Mouse (Mus musculus) stomach, embryonic 16.5 days (tissue): ENCODE measurements at regions not wholly inside any gene's neighbourhood (a gene's known extent, or its start where the extent isn't known, plus 50 kb on each side); places are given as distances from the start of the nearest gene placed in this dataset.

Source experiments
- ATAC-seq: fragments of 200-750 bp; cut with Nextera tagmentation; 2 replicates; pipeline ENCODE4 v1.8.0; 2017; ENCODE audit warnings: moderate number of reproducible peaks, moderate TSS enrichment; ENCODE audit not compliant: insufficient read depth, low FRiP score
- H3K27ac ChIP-seq: fragments of 300-500 bp; sonication (generic); 2 replicates; pipeline ENCODE4 v1.5.1; 2014; ENCODE audit warnings: low read length
- H3K27me3 ChIP-seq: fragments of 300-500 bp; sonication (generic); 2 replicates; pipeline ENCODE4 v1.6.1; 2014; ENCODE audit warnings: low read length, control low read depth, mixed read lengths; ENCODE audit not compliant: control insufficient read depth, insufficient read depth
- H3K36me3 ChIP-seq: fragments of 300-500 bp; sonication (generic); 2 replicates; pipeline ENCODE4 v1.6.1; 2014; ENCODE audit warnings: low read length; ENCODE audit not compliant: control insufficient read depth, insufficient read depth
- H3K4me1 ChIP-seq: fragments of 300-500 bp; sonication (generic); 2 replicates; pipeline ENCODE4 v1.6.1; 2014; ENCODE audit warnings: low read length, control low read depth, mixed read lengths; ENCODE audit not compliant: control insufficient read depth, insufficient read depth
- H3K4me2 ChIP-seq: fragments of 300-500 bp; sonication (generic); 2 replicates; pipeline ENCODE4 v1.6.1; 2014; ENCODE audit warnings: low read depth, low read length, mixed read lengths
- H3K4me3 ChIP-seq: fragments of 300-500 bp; sonication (generic); replicated peaks from 2 replicates; pipeline ENCODE4 v1.5.1; 2014; ENCODE audit warnings: mild to moderate bottlenecking, low read length
- H3K9ac ChIP-seq: fragments of 300-500 bp; sonication (generic); 2 replicates; pipeline ENCODE4 v1.6.1; 2014; ENCODE audit warnings: low read length
- H3K9me3 ChIP-seq: fragments of 300-500 bp; sonication (generic); replicated peaks from 2 replicates; pipeline ENCODE4 v1.6.1; 2016; ENCODE audit warnings: low read length, control low read depth; ENCODE audit not compliant: control insufficient read depth
- WGBS: fragments of 180-500 bp; shearing (Covaris S2); extraction: QIAGEN DNeasy Blood & Tissue Kit; methylation state at CpG from one replicate; pipeline ENCODE4 v1.1.7; 2014; 5-methylcytosine and 5-hydroxymethylcytosine counted together

GRCm38 (mm10) chr14:100720667-100721066 is 436.2 kb upstream of the Klf12 start:
- H3K9ac ChIP-seq = no peak overlapping the region
- no peak for ATAC-seq
- no peaks in the 10 kb centered on the region for H3K9me3 ChIP-seq
- 35% methylated on average over 1 of the region's 1 CpGs for WGBS
- no peak overlapping the region for H3K27ac ChIP-seq
- no peak overlapping the region for H3K4me3 ChIP-seq
- H3K36me3 ChIP-seq = no peaks in the 10 kb centered on the region
- no peaks in the 10 kb centered on the region for H3K4me1 ChIP-seq
- H3K27me3 ChIP-seq = no peaks in the 10 kb centered on the region
- no peak overlapping the region for H3K4me2 ChIP-seq

DNA sequence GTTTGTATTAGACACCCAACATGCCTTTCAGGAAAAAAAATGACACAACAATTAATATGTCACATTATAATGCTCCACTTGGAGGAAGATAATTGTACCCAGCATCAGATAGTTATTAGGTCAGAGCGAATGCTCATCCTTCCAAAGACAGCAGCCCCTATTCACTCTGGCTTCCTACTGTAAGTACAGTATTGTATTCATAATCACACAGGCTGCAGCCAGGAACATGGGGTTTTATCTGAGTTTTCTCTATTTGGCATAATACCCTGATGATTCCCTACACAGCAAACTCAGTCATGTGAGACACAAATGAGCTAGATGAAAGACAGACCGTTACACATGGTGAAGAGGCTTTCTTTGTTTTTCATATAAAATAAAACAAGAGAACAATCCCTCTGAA is 430.5 kb upstream of the Klf12 start:
- 71% methylated on average over 2 of the region's 2 CpGs for WGBS
- H3K9ac ChIP-seq = no peak overlapping the region
- no peak for ATAC-seq

GRCm38 (mm10) chr14:100713999-100714471 is 429.6 kb upstream of the Klf12 start:
- no peak for ATAC-seq
- Histone ChIP-seq H3K4me1 (no peaks in the 10 kb centered on the region), H3K9ac (no peak overlapping the region), H3K27me3 (no peaks in the 10 kb centered on the region), H3K36me3 (no peaks in the 10 kb centered on the region), H3K27ac (no peak overlapping the region), H3K9me3 (no peaks in the 10 kb centered on the region), H3K4me2 (no peak overlapping the region), H3K4me3 (no peak overlapping the region)
- WGBS = 85% methylated on average over 4 of the region's 4 CpGs

More for the DNA sequence above, 430.5 kb upstream of the Klf12 start:
- no peak overlapping the region for H3K4me2 ChIP-seq
- H3K27ac ChIP-seq = no peak overlapping the region
- no peaks in the 10 kb centered on the region for H3K9me3 ChIP-seq
- no peaks in the 10 kb centered on the region for H3K36me3 ChIP-seq
- H3K27me3 ChIP-seq = no peaks in the 10 kb centered on the region
- H3K4me1 ChIP-seq = no peaks in the 10 kb centered on the region
- H3K4me3 ChIP-seq = no peak overlapping the region

DNA sequence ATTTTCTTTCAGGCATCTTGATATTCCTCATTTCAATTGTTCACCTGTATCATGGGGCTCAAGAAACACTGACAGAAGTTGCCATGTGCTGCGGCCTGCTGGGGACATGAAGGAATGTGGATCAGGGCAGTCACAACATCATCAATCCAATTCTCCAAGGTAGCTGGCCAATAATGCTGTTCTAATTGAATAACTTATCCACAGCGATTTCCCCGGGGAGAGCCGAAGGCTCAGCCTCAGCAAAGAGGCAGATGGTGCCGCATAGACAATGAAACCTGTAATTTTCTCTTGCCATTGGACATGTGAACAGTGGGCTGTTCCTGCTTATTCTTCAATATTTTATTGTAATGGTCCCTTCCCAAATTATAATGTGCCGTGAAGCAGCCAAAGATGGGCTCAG is 429.1 kb upstream of the Klf12 start:
- no peaks in the 10 kb centered on the region for H3K36me3 ChIP-seq
- no peak overlapping the region for H3K9ac ChIP-seq
- ATAC-seq = no peak
- H3K4me2 ChIP-seq = no peak overlapping the region
- H3K27ac ChIP-seq = no peak overlapping the region
- H3K4me1 ChIP-seq = no peaks in the 10 kb centered on the region
- no peaks in the 10 kb centered on the region for H3K27me3 ChIP-seq
- H3K4me3 ChIP-seq = no peak overlapping the region
- H3K9me3 ChIP-seq = no peaks in the 10 kb centered on the region
- 84% methylated on average over 6 of the region's 6 CpGs for WGBS

- no peak for ATAC-seq
- Histone ChIP-seq H3K9me3 (no peaks in the 10 kb centered on the region), H3K27me3 (no peaks in the 10 kb centered on the region), H3K27ac (no peak overlapping the region), H3K4me1 (no peaks in the 10 kb centered on the region), H3K4me2 (no peak overlapping the region), H3K4me3 (no peak overlapping the region), H3K36me3 (no peaks in the 10 kb centered on the region), H3K9ac (no peak overlapping the region)
- WGBS = 62% methylated on average over 9 of the region's 9 CpGs
These were observed 381.0 kb upstream of the Klf12 start for GRCm38 (mm10) chr14:100665361-100665955.

GRCm38 (mm10) chr14:100664180-100664579 is 379.7 kb upstream of the Klf12 start:
- Histone ChIP-seq H3K36me3 (no peaks in the 10 kb centered on the region), H3K27me3 (no peaks in the 10 kb centered on the region), H3K9ac (no peak overlapping the region), H3K27ac (no peak overlapping the region), H3K4me1 (no peaks in the 10 kb centered on the region), H3K9me3 (no peaks in the 10 kb centered on the region), H3K4me3 (no peak overlapping the region), H3K4me2 (no peak overlapping the region)
- no peak for ATAC-seq
- WGBS = 70% methylated on average over 3 of the region's 3 CpGs

GRCm38 (mm10) chr14:100642076-100642475 is 357.6 kb upstream of the Klf12 start:
- H3K27ac ChIP-seq = no peak overlapping the region
- ATAC-seq = no peak
- no peaks in the 10 kb centered on the region for H3K9me3 ChIP-seq
- H3K4me2 ChIP-seq = no peak overlapping the region
- no peaks in the 10 kb centered on the region for H3K4me1 ChIP-seq
- no peaks in the 10 kb centered on the region for H3K36me3 ChIP-seq
- no peaks in the 10 kb centered on the region for H3K27me3 ChIP-seq
- H3K9ac ChIP-seq = no peak overlapping the region
- WGBS = 44% methylated on average over 2 of the region's 2 CpGs
- no peak overlapping the region for H3K4me3 ChIP-seq

GRCm38 (mm10) chr14:100634521-100634920 is 350.0 kb upstream of the Klf12 start:
- H3K27me3 ChIP-seq = no peaks in the 10 kb centered on the region
- H3K9me3 ChIP-seq = no peaks in the 10 kb centered on the region; the same call in 1 of the 2 replicates
- no peaks in the 10 kb centered on the region for H3K4me1 ChIP-seq
- no peaks in the 10 kb centered on the region for H3K36me3 ChIP-seq
- no peak for ATAC-seq
- H3K4me2 ChIP-seq = no peak overlapping the region
- no peak overlapping the region for H3K27ac ChIP-seq
- H3K4me3 ChIP-seq = no peak overlapping the region
- no peak overlapping the region for H3K9ac ChIP-seq
- WGBS = 59% methylated on average over 6 of the region's 6 CpGs

DNA sequence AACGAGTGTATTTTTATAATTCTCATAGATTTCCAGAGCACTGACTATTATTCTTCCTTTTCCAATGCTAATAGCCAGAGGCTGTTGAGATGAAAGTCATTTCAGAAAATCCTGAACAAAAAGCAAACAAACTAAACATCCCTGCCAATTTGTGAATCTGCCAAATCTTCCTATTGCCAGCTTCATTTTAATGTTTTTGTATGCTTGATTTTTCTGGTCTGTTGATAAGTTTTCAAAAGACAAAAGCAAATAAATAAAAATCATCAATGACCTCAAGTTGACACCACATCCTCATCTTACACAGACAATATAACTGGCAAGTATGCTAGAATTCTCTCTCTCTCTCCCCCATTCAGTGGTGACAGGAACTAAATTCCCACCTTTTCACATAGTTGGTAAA is 347.2 kb upstream of the Klf12 start:
- H3K27ac ChIP-seq = no peak overlapping the region
- H3K4me1 ChIP-seq = no peaks in the 10 kb centered on the region
- no peaks in the 10 kb centered on the region for H3K27me3 ChIP-seq
- no peak overlapping the region for H3K4me3 ChIP-seq
- H3K9ac ChIP-seq = no peak overlapping the region
- H3K36me3 ChIP-seq = no peaks in the 10 kb centered on the region
- no peak overlapping the region for H3K4me2 ChIP-seq
- WGBS = 71% methylated on average over 1 of the region's 1 CpGs
- no peak for ATAC-seq
- H3K9me3 ChIP-seq = no peaks in the 10 kb centered on the region; the same call in 1 of the 2 replicates
